30 mouse cellular contexts compared by ENCODE assay signal in the genomic region with DNA sequence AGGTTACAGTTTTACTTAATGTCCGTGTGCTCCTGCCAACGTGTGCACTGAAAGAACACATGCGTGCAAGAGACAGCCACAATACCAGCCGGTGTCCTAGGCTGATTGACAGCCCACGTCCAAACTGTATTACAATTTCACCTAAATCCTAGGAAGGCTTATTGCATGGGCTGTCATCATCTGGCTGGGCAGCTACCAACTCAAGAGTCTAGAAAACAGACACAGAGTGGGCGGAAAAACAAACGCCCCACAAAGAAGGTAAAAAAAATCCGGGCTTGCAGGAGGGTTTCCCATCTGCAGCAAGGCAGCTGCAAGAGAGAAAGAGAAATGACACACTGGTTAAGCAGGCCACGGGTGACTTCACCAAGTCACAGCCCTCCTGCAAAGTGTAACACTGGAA. TPM values are rescaled to one million over a fixed set of nuclear protein-coding genes. Genes with fewer than 3 reads are reported as not detected.
DNase-seq lines count a peak whose midpoint lies in the region; ATAC-seq lines count a peak whose summit lies in the region.
"Had no signal": no experiment of that assay in that cellular context is flagged by ENCODE, and none has a peak within 500 bp of the region (broad histone marks: within the 10 kb centered on the region; RNA-seq: fewer than 3 reads in every experiment).

No protein-coding gene starts in this region.

- WGBS in kidney, embryonic 15.5 days = 68% methylated on average over 9 of the region's 9 CpGs
- WGBS in midbrain, embryonic 11.5 days = 73% methylated on average over 9 of the region's 9 CpGs

- H3K27me3 ChIP-seq in kidney, embryonic 15.5 days = peaks cover 31% of the 10 kb centered on the region
- H3K27me3 ChIP-seq in midbrain, embryonic 11.5 days (ENCODE audit: control insufficient read depth, insufficient read depth, low read length) = peaks cover 25% of the 10 kb centered on the region

- ATAC-seq in kidney, embryonic 15.5 days (replicated peaks; ENCODE audit: low FRiP score) = no peak
- ATAC-seq in midbrain, embryonic 11.5 days (ENCODE audit: low FRiP score) = no peak
- ATAC-seq: CD4-positive, CD25-positive, alpha-beta regulatory T cell, adult 4 months; forebrain, embryonic 15.5 days; hindbrain, postnatal 0 days; inflammation-experienced regulatory T-cells, adult 6 months had no signal

- no peak overlapping the region for H3K4me3 ChIP-seq in kidney, embryonic 15.5 days (replicated peaks)
- no peak overlapping the region for H3K4me3 ChIP-seq in midbrain, embryonic 11.5 days (ENCODE audit: low read depth, low read length)
- H3K4me3 ChIP-seq: embryonic facial prominence, embryonic 10.5 days; embryonic facial prominence, embryonic 13.5 days; erythroblast, embryonic 14.5 days; forebrain, embryonic 12.5 days; forebrain, embryonic 15.5 days; heart, embryonic 12.5 days; heart, embryonic 15.5 days had no signal

- DNase-seq in kidney, adult 9 months = peak; percentile 31
- peak; percentile 27 for DNase-seq in right cerebral cortex, adult 18-20 months
- DNase-seq in right cerebral cortex, postnatal 14 days = no peak
- peak; percentile 64 for DNase-seq in MN1 (ENCODE audit: low spot score)
- no peak for DNase-seq in midbrain, embryonic 11.5 days (ENCODE audit: low spot score, missing footprints)
- DNase-seq in thymus, adult 18-20 months = no peak
- DNase-seq: adrenal gland, adult 2 months; adrenal gland, postnatal 25 days; cerebellum, adult 11 months; cerebellum, adult 2 months; cerebellum, adult 9-11 months; cerebellum, postnatal 25 days; embryo, embryonic 11 days; gastrocnemius, postnatal 25 days; heart, adult 18-20 months; heart, postnatal 10 days; heart, postnatal 36 days had no signal

- H3K9ac ChIP-seq in kidney, embryonic 15.5 days = no peak overlapping the region
- no peak overlapping the region for H3K9ac ChIP-seq in midbrain, embryonic 11.5 days (ENCODE audit: low read length)
- H3K9ac ChIP-seq: embryonic facial prominence, embryonic 13.5 days; forebrain, embryonic 12.5 days; forebrain, embryonic 15.5 days; heart, embryonic 12.5 days; heart, embryonic 15.5 days; hindbrain, embryonic 14.5 days had no signal

- no peak overlapping the region for H3K4me2 ChIP-seq in kidney, embryonic 15.5 days
- no peak overlapping the region for H3K4me2 ChIP-seq in midbrain, embryonic 11.5 days
- H3K4me2 ChIP-seq: embryonic facial prominence, embryonic 13.5 days; forebrain, embryonic 12.5 days; forebrain, embryonic 15.5 days; heart, embryonic 12.5 days; heart, embryonic 15.5 days; hindbrain, embryonic 14.5 days had no signal

- H3K9me3 ChIP-seq in kidney, embryonic 15.5 days (replicated peaks) = no peaks in the 10 kb centered on the region
- no peaks in the 10 kb centered on the region for H3K9me3 ChIP-seq in midbrain, embryonic 11.5 days (ENCODE audit: control insufficient read depth, low read length)
- H3K9me3 ChIP-seq: embryonic facial prominence, embryonic 10.5 days; embryonic facial prominence, embryonic 13.5 days; forebrain, embryonic 12.5 days; forebrain, embryonic 15.5 days; G1E; heart, embryonic 12.5 days; heart, embryonic 15.5 days had no signal

- no peak overlapping the region for H3K27ac ChIP-seq in kidney, embryonic 15.5 days
- H3K27ac ChIP-seq in midbrain, embryonic 11.5 days (ENCODE audit: low read depth, low read length) = no peak overlapping the region
- H3K27ac ChIP-seq: embryonic facial prominence, embryonic 10.5 days; embryonic facial prominence, embryonic 13.5 days; forebrain, embryonic 12.5 days; forebrain, embryonic 15.5 days; heart, embryonic 15.5 days; hindbrain, embryonic 14.5 days; hindbrain, postnatal 0 days had no signal

- H3K4me1 ChIP-seq in kidney, embryonic 15.5 days = peaks cover 42% of the 10 kb centered on the region
- H3K4me1 ChIP-seq in midbrain, embryonic 11.5 days (ENCODE audit: control insufficient read depth, insufficient read depth, low read length) = peaks cover 7% of the 10 kb centered on the region

- no peaks in the 10 kb centered on the region for H3K36me3 ChIP-seq in kidney, embryonic 15.5 days
- no peaks in the 10 kb centered on the region for H3K36me3 ChIP-seq in midbrain, embryonic 11.5 days (ENCODE audit: control insufficient read depth, insufficient read depth, low read length)
- H3K36me3 ChIP-seq: embryonic facial prominence, embryonic 10.5 days; embryonic facial prominence, embryonic 13.5 days; forebrain, embryonic 12.5 days; forebrain, embryonic 15.5 days; heart, embryonic 12.5 days; heart, embryonic 15.5 days had no signal

RNA-seq across cellular contexts. Expression of a gene that starts 2.7 kb away (rescaled TPM):
- polyA plus RNA-seq in kidney, embryonic 15.5 days (2015; fragmentation: Nextera tagmentation; extraction: Ambion mirVana) = 7.3 and 7.9 TPM in 2 replicates
- 4.2 and 4.4 TPM in 2 replicates for polyA plus RNA-seq in midbrain, embryonic 11.5 days (2014; fragmentation: Nextera tagmentation; extraction: Ambion mirVana)

Comparison
In these comparisons a context has a peak if more than half of its experiments do, and no peak if none do; other contexts are left out.
1. DNase-seq: peak in kidney, adult 9 months (single experiment), right cerebral cortex, adult 18-20 months (single experiment) and MN1 (single experiment); none in right cerebral cortex, postnatal 14 days (single experiment), midbrain, embryonic 11.5 days (single experiment) and thymus, adult 18-20 months (0 of 2).